Mouse (Mus musculus) C2C12 (cell line): ENCODE measurements at regions not wholly inside any gene's neighbourhood (a gene's known extent, or its start where the extent isn't known, plus 50 kb on each side); places are given as distances from the start of the nearest gene placed in this dataset.

ENCODE experiments used
- CEBPB ChIP-seq: IDR thresholded peaks from one replicate; pipeline ENCODE4 v1.6.1; 2011; ENCODE audit warnings: low read depth, mild to moderate bottlenecking, control low read depth, moderate library complexity
- CTCF ChIP-seq: IDR thresholded peaks from one replicate; pipeline ENCODE4 v1.5.1; 2011; ENCODE audit not compliant: control insufficient read depth, insufficient read depth, insufficient read length
- MYOD1 ChIP-seq: IDR thresholded peaks from one replicate; pipeline ENCODE4 v1.6.1; 2011; ENCODE audit warnings: low read depth; ENCODE audit not compliant: control insufficient read depth, insufficient read length
- USF1 ChIP-seq: IDR thresholded peaks from one replicate; pipeline ENCODE4 v1.6.1; 2011; ENCODE audit warnings: low read depth, mild to moderate bottlenecking, control low read depth, moderate library complexity

DNA sequence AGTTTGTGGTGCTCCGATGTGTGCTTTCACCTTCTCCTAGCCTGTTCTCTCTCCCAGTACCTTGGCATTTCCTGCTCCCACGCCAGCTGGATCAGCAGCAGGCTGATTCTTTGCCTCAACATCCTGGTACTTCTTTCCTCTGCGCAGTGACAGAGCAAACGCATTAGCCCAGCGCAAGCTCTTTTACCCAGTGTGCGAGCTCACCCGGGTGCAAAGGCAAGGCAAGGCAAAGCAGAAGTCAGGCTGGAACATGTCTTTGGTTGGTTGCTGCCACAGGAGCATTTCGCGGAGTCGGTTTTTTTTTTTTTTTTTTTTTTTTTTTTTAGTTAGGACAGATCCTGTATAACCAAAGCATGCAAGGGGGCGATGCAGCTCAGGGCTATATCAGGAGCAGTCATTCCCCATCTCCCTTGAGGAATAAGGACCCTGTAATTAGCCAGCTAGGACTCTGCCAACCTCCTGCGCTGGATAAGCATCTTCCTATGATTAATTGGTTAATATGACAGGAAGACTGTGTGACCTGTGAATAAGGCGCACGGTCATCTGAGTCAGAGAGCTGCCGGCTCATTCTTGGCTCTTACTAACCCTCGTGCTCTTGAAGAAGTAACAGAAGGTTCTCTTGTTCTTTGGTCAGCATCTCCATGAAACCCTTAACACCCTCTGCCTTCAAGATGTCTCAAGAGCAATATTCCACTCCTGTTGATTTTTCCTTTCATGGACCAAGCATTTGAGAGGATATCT, 123.9 kb downstream of the Ifng start:
- no peak for TF ChIP-seq CTCF
- TF ChIP-seq USF1: no peak
- TF ChIP-seq MYOD1: no peak
- TF ChIP-seq CEBPB: no peak
